Mouse (Mus musculus): Measurements from ENCODE around the gene Pacsin1.

GRCm38 (mm10) chr17:27653253-27653959 lies 1.9 kb upstream of the Pacsin1 start:
- no peak for TF ChIP-seq CTCF (IDR thresholded peaks at IDR 0.05; ENCODE audit: low read depth)
- no peak for TF ChIP-seq EP300 (optimal IDR thresholded peaks at IDR 0.05)

All from stomach, postnatal 0 days (tissue).